Mouse (Mus musculus) MEL (cell line): ENCODE measurements at regions not wholly inside any gene's neighbourhood (a gene's known extent, or its start where the extent isn't known, plus 50 kb on each side); places are given as distances from the start of the nearest gene placed in this dataset.

Experiments used
- DNase-seq: peaks from one replicate; pipeline ENCODE4 v3.0.0; 2011; ENCODE audit warnings: low read depth, low spot score
- H3K27ac ChIP-seq: 2 replicates; pipeline ENCODE4 v1.5.1; 2012; ENCODE audit warnings: low read depth, mild to moderate bottlenecking, control low read depth, low read length, moderate library complexity; ENCODE audit not compliant: control insufficient read depth
- H3K27me3 ChIP-seq, 2 experiments: fragments of 150-350 bp in 1 of 2; sonication (generic) in 1 of 2; 2 replicates each; pipeline ENCODE4 v1.6.1; 2012; ENCODE audit warnings: low read length in 2 of 2, mild to moderate bottlenecking in 2 of 2, improper control_type of control experiment in 1 of 2, moderate library complexity in 1 of 2; ENCODE audit not compliant: insufficient read depth in 2 of 2, control insufficient read depth in 1 of 2
- H3K36me3 ChIP-seq, 2 experiments: 2 replicates each; pipeline ENCODE4 v1.6.1; 2012 to 2014; ENCODE audit warnings: low read length in 2 of 2, improper control_type of control experiment in 1 of 2, inconsistent platforms in 1 of 2, mild to moderate bottlenecking in 1 of 2; ENCODE audit not compliant: insufficient read depth in 2 of 2, control insufficient read depth in 1 of 2
- H3K4me1 ChIP-seq, 2 experiments: fragments of 150-350 bp in 1 of 2; sonication (generic) in 1 of 2; 2 replicates each; pipeline ENCODE4 v1.6.1; 2012; ENCODE audit warnings: low read length in 2 of 2, improper control_type of control experiment in 1 of 2, mild to moderate bottlenecking in 1 of 2; ENCODE audit not compliant: insufficient read depth in 2 of 2, control insufficient read depth in 1 of 2
- H3K4me3 ChIP-seq, 2 experiments: fragments of 150-350 bp in 1 of 2; sonication (generic) in 1 of 2; 2 replicates each; pipeline ENCODE4 v1.5.1; 2012; ENCODE audit warnings: low read depth in 2 of 2, low read length in 2 of 2, mild to moderate bottlenecking in 2 of 2, moderate library complexity in 2 of 2, control low read depth in 1 of 2, improper control_type of control experiment in 1 of 2; ENCODE audit not compliant: control insufficient read depth in 1 of 2, insufficient read depth in 1 of 2
- H3K79me2 ChIP-seq: 2 replicates; pipeline ENCODE4 v1.6.1; 2012; ENCODE audit warnings: mild to moderate bottlenecking, low read length, moderate library complexity; ENCODE audit not compliant: control insufficient read depth, poor library complexity, insufficient read depth
- H3K9ac ChIP-seq: 2 replicates; pipeline ENCODE4 v1.6.1; 2012; ENCODE audit warnings: low read depth, mild to moderate bottlenecking, control low read depth, low read length, moderate library complexity; ENCODE audit not compliant: control insufficient read depth, poor library complexity, severe bottlenecking
- H3K9me3 ChIP-seq: fragments of 150-350 bp; sonication (generic); replicated peaks from 2 replicates; pipeline ENCODE4 v1.6.1; 2012; ENCODE audit warnings: mild to moderate bottlenecking, low read length, improper control_type of control experiment, moderate library complexity; ENCODE audit not compliant: insufficient read depth
- ELF1 ChIP-seq: IDR thresholded peaks from 2 replicates; pipeline ENCODE4 v1.6.1; 2014; ENCODE audit warnings: low read depth, mild to moderate bottlenecking, inconsistent platforms, low read length, improper control_type of control experiment, moderate library complexity
- EP300 ChIP-seq, 2 experiments: IDR thresholded peaks; 2 replicates each; pipeline ENCODE4 v1.6.1; 2011; ENCODE audit warnings: improper control_type of control experiment in 2 of 2, low read length in 2 of 2, low read depth in 1 of 2, mild to moderate bottlenecking in 1 of 2
- HCFC1 ChIP-seq: IDR thresholded peaks from 2 replicates; pipeline ENCODE4 v1.6.1; 2012; ENCODE audit warnings: low read depth, mild to moderate bottlenecking, inconsistent platforms, low read length, improper control_type of control experiment, moderate library complexity
- KAT2A ChIP-seq: conservative IDR thresholded peaks from 2 replicates; pipeline ENCODE4 v1.6.1; 2012; ENCODE audit warnings: low read depth, low read length, improper control_type of control experiment, inconsistent platforms
- MAFK ChIP-seq: IDR thresholded peaks from 2 replicates; pipeline ENCODE4 v1.6.1; 2011; ENCODE audit warnings: low read depth, mild to moderate bottlenecking, low read length, improper control_type of control experiment, borderline replicate concordance
- MAZ ChIP-seq: IDR thresholded peaks from 2 replicates; pipeline ENCODE4 v1.6.1; 2012; ENCODE audit warnings: low read depth, mild to moderate bottlenecking, inconsistent platforms, low read length, improper control_type of control experiment
- MEF2A ChIP-seq: IDR thresholded peaks from 2 replicates; pipeline ENCODE4 v1.6.1; 2014; ENCODE audit warnings: low read depth, mild to moderate bottlenecking, inconsistent platforms, low read length, improper control_type of control experiment; ENCODE audit not compliant: poor library complexity, insufficient replicate concordance, severe bottlenecking; ENCODE audit errors: extremely low read depth
- MYC ChIP-seq: IDR thresholded peaks from 2 replicates; pipeline ENCODE4 v1.6.1; 2011; ENCODE audit warnings: low read depth, mild to moderate bottlenecking, low read length, improper control_type of control experiment, moderate library complexity
- NELFE ChIP-seq: IDR thresholded peaks from 2 replicates; pipeline ENCODE4 v1.6.1; 2011; ENCODE audit warnings: low read depth, low read length, improper control_type of control experiment
- POLR2A ChIP-seq, 2 experiments: IDR thresholded peaks; 2 replicates each; pipeline ENCODE4 v1.6.1; 2011 to 2012; ENCODE audit warnings: low read length in 2 of 2, mild to moderate bottlenecking in 2 of 2, control low read depth in 1 of 2, improper control_type of control experiment in 1 of 2, low read depth in 1 of 2, moderate library complexity in 1 of 2; ENCODE audit not compliant: control insufficient read depth in 1 of 2, insufficient read depth in 1 of 2, poor library complexity in 1 of 2
- POLR2AphosphoS5 ChIP-seq: IDR thresholded peaks from 2 replicates; pipeline ENCODE4 v1.6.1; 2012; ENCODE audit warnings: low read depth, borderline replicate concordance, mild to moderate bottlenecking, inconsistent platforms, low read length, moderate library complexity, mixed read lengths
- RCOR1 ChIP-seq: IDR thresholded peaks from 2 replicates; pipeline ENCODE4 v1.6.1; 2012; ENCODE audit warnings: low read depth, mild to moderate bottlenecking, inconsistent platforms, low read length, improper control_type of control experiment
- SIN3A ChIP-seq: IDR thresholded peaks from 2 replicates; pipeline ENCODE4 v1.6.1; 2012; ENCODE audit warnings: low read length, improper control_type of control experiment, inconsistent platforms
- SMC3 ChIP-seq: IDR thresholded peaks from 2 replicates; pipeline ENCODE4 v1.6.1; 2011; ENCODE audit warnings: low read depth, low read length, improper control_type of control experiment
- TAL1 ChIP-seq: IDR thresholded peaks from 2 replicates; pipeline ENCODE4 v1.6.1; 2012; ENCODE audit warnings: mild to moderate bottlenecking, inconsistent platforms, low read length, moderate library complexity, mixed read lengths
- TCF12 ChIP-seq: IDR thresholded peaks from 2 replicates; pipeline ENCODE4 v1.6.1; 2014; ENCODE audit warnings: low read depth, mild to moderate bottlenecking, inconsistent platforms, low read length, improper control_type of control experiment, moderate library complexity
- USF1 ChIP-seq: IDR thresholded peaks from 2 replicates; pipeline ENCODE4 v1.6.1; 2014; ENCODE audit warnings: low read depth, mild to moderate bottlenecking, inconsistent platforms, low read length, improper control_type of control experiment, moderate library complexity
- USF2 ChIP-seq, 2 experiments: IDR thresholded peaks; 2 replicates each; pipeline ENCODE4 v1.6.1; 2011 to 2012; ENCODE audit warnings: improper control_type of control experiment in 2 of 2, low read length in 2 of 2, borderline replicate concordance in 1 of 2, inconsistent platforms in 1 of 2, low read depth in 1 of 2, mild to moderate bottlenecking in 1 of 2; ENCODE audit not compliant: insufficient read depth in 1 of 2
- ZKSCAN1 ChIP-seq: IDR thresholded peaks from 2 replicates; pipeline ENCODE4 v1.6.1; 2012; ENCODE audit warnings: low read depth, mild to moderate bottlenecking, inconsistent platforms, low read length, improper control_type of control experiment, moderate library complexity
- ZMIZ1 ChIP-seq: IDR thresholded peaks from 2 replicates; pipeline ENCODE4 v1.6.1; 2012; ENCODE audit warnings: low read depth, mild to moderate bottlenecking, inconsistent platforms, low read length, improper control_type of control experiment, moderate library complexity
- ZNF384 ChIP-seq: IDR thresholded peaks from 2 replicates; pipeline ENCODE4 v1.6.1; 2012; ENCODE audit warnings: low read depth, mild to moderate bottlenecking, inconsistent platforms, low read length, improper control_type of control experiment

- H3K79me2 ChIP-seq: no peaks in the 10 kb centered on the region
- no peaks in the 10 kb centered on the region for H3K27me3 ChIP-seq
- no peak overlapping the region for H3K4me3 ChIP-seq
- no peak overlapping the region for H3K9ac ChIP-seq
- TF ChIP-seq POLR2A (IDR thresholded peaks at IDR 0.05; ENCODE audit: control insufficient read depth in 1 of 2, insufficient read depth in 1 of 2, low read depth in 1 of 2, low read length in 2 of 2, poor library complexity in 1 of 2): no peak
- no peak for TF ChIP-seq TCF12
- no peak for TF ChIP-seq USF2 (IDR thresholded peaks at IDR 0.05; ENCODE audit: borderline replicate concordance in 1 of 2, insufficient read depth in 1 of 2, low read depth in 1 of 2, low read length in 2 of 2)
- TF ChIP-seq SIN3A: no peak
- no peak for TF ChIP-seq KAT2A
- no peak for TF ChIP-seq POLR2AphosphoS5
- TF ChIP-seq ELF1: no peak
- no peak for TF ChIP-seq ZKSCAN1
- TF ChIP-seq NELFE: no peak
- no peak for TF ChIP-seq SMC3
- TF ChIP-seq HCFC1: no peak
- TF ChIP-seq RCOR1: no peak
- TF ChIP-seq ZNF384: no peak
- no peak for TF ChIP-seq USF1
- H3K4me1 ChIP-seq: no peaks in the 10 kb centered on the region
- no peak overlapping the region for H3K27ac ChIP-seq
- no peaks in the 10 kb centered on the region for H3K36me3 ChIP-seq
- no peaks in the 10 kb centered on the region for H3K9me3 ChIP-seq
- DNase-seq: no peak
These were observed 120.5 kb upstream of the Ntf3 start for GRCm38 (mm10) chr6:126287166-126287565.

GRCm38 (mm10) chr6:126286201-126286600, 119.5 kb upstream of the Ntf3 start:
- no peaks in the 10 kb centered on the region for H3K79me2 ChIP-seq
- no peaks in the 10 kb centered on the region for H3K36me3 ChIP-seq

More at GRCm38 (mm10) chr6:126286201-126286600, 119.5 kb upstream of the Ntf3 start:
- Histone ChIP-seq H3K4me1 (no peaks in the 10 kb centered on the region), H3K27ac (no peak overlapping the region), H3K4me3 (no peak overlapping the region), H3K9ac (no peak overlapping the region), H3K9me3 (no peaks in the 10 kb centered on the region), H3K27me3 (no peaks in the 10 kb centered on the region)
- no peak for DNase-seq
- TF ChIP-seq MAZ (no peak), MEF2A (no peak), HCFC1 (no peak), TCF12 (no peak), USF1 (no peak), EP300 (IDR thresholded peaks at IDR 0.05; ENCODE audit: low read depth in 1 of 2, low read length in 2 of 2) (no peak), MAFK (no peak), ZMIZ1 (no peak), TAL1 (no peak), NELFE (no peak), POLR2A (IDR thresholded peaks at IDR 0.05; ENCODE audit: control insufficient read depth in 1 of 2, insufficient read depth in 1 of 2, low read depth in 1 of 2, low read length in 2 of 2, poor library complexity in 1 of 2) (no peak), MYC (no peak)
